Mouse (Mus musculus) c-Kit-negative CD71-positive TER-119-positive erythroid progenitor cells, embryonic 14.5 days (primary cell): ENCODE results near the gene Rexo1.
A peak's percentile ranks its signal among the peaks of the same experiment; 100 is the strongest.

ENCODE experiments used
- DNase-seq: peaks from one replicate; pipeline ENCODE4 v3.0.0-alpha.2; 2013; ENCODE audit warnings: low read depth, low spot score

Rexo1 gene

GRCm38 (mm10) chr10:80584642-80585552 lies 23.5 kb upstream of the Rexo1 start:
- no peak for DNase-seq

- DNase-seq, result no peak
These were observed 22.7 kb upstream of the Rexo1 start for GRCm38 (mm10) chr10:80584045-80584488.

GRCm38 (mm10) chr10:80583047-80583446 lies 21.7 kb upstream of the Rexo1 start:
- DNase-seq, result no peak

GRCm38 (mm10) chr10:80578911-80579310 lies 17.6 kb upstream of the Rexo1 start:
- peak; percentile 83 for DNase-seq

- DNase-seq, result peak; percentile 78
These were observed 16.9 kb upstream of the Rexo1 start for GRCm38 (mm10) chr10:80578131-80578750.

- peak; percentile 96 for DNase-seq
These were observed 16.1 kb upstream of the Rexo1 start, which contains the start of gene Klf16 for GRCm38 (mm10) chr10:80577195-80578130. Gene Klf16, minus strand, starts transcription at chr10:80577321.

GRCm38 (mm10) chr10:80576351-80577194 lies 15.2 kb upstream of the Rexo1 start:
- no peak for DNase-seq

- DNase-seq, result no peak
These were observed 14.6 kb upstream of the Rexo1 start for GRCm38 (mm10) chr10:80575925-80576324.

- no peak for DNase-seq
These were observed 13.5 kb upstream of the Rexo1 start for GRCm38 (mm10) chr10:80574896-80575295.

- no peak for DNase-seq
These were observed 12.6 kb upstream of the Rexo1 start for GRCm38 (mm10) chr10:80573944-80574343.

GRCm38 (mm10) chr10:80572477-80572876 lies 11.1 kb upstream of the Rexo1 start:
- DNase-seq, result no peak

- no peak for DNase-seq
These were observed 9.8 kb upstream of the Rexo1 start for GRCm38 (mm10) chr10:80570871-80571836.

GRCm38 (mm10) chr10:80570419-80570818 lies 9.1 kb upstream of the Rexo1 start:
- DNase-seq, result no peak

- DNase-seq, result peak; percentile 84
These were observed 8.3 kb upstream of the Rexo1 start for GRCm38 (mm10) chr10:80569664-80570066.

- no peak for DNase-seq
These were observed 7.5 kb upstream of the Rexo1 start for GRCm38 (mm10) chr10:80568876-80569275.

GRCm38 (mm10) chr10:80566375-80567092 lies 5.2 kb upstream of the Rexo1 start:
- peak; percentile 75 for DNase-seq

- DNase-seq, result no peak
These were observed 739 bp downstream of the Rexo1 start for GRCm38 (mm10) chr10:80560621-80561020.

GRCm38 (mm10) chr10:80559431-80559830 lies 1.9 kb downstream of the Rexo1 start:
- no peak for DNase-seq
